Mouse (Mus musculus): ENCODE results near the gene Chrnb1.

DNA sequence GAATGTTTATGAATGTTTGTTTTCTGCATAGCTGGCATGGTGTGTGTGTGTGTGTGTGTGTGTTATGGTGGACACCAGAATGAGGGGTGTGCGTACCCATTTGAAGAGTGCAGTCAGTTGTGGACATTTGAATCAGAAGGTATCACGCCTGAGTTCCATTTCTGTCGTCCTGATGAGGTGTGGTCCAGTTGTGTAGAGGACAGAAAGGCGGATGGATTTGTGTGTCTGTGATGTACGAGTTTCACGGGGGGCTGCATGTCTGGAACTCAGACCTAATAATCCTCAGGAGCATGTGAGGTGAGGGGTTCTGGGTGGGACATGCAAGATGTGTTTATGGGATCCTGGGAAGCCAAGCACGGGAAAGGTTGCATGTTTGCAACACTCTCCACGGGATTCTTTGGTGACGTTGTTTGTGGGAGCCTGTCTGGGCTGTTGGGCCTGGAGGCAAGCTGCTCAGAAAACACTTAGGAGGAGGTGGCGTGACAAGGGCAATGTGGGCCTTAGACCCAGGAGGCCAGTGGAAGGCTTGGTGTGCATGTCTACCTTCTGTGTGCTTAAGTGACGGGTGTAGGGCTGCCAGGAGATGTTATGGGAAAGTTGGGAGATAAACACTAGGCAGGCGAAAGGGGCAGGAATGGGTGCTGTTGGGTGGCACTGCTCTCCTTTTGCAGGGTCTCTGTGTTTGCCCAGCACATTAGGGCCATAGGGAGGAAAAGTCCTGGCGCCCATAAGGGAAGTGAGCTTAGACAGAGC is 28.7 kb downstream of the Chrnb1 start:
- TF ChIP-seq CTCF (IDR thresholded peaks at IDR 0.05; ENCODE audit: low read depth) (no peak), EP300 (IDR thresholded peaks at IDR 0.05; ENCODE audit: low read depth) (no peak)

Measured in heart, postnatal 0 days (tissue).